Mouse (Mus musculus) neural tube, embryonic 11.5 days (tissue): ENCODE results near the gene Apol9b. TPM values are rescaled to one million over a fixed set of nuclear protein-coding genes. Genes with fewer than 3 reads are reported as not detected.

Experiments
- ATAC-seq: fragments of 200-750 bp; cut with Nextera tagmentation; 2 replicates; pipeline ENCODE4 v1.8.0; 2017; ENCODE audit warnings: moderate number of reproducible peaks, mild to moderate bottlenecking, moderate TSS enrichment, moderate library complexity; ENCODE audit not compliant: insufficient read depth, low FRiP score, low TSS enrichment
- DNase-seq: peaks from one replicate; pipeline ENCODE4 v3.0.0-alpha.2; 2015; ENCODE audit warnings: low spot score
- H3K27ac ChIP-seq: fragments of 300-500 bp; sonication (generic); 2 replicates; pipeline ENCODE4 v1.5.1; 2014; ENCODE audit warnings: low read depth, mild to moderate bottlenecking, low read length
- H3K27me3 ChIP-seq: fragments of 300-500 bp; sonication (generic); 2 replicates; pipeline ENCODE4 v1.6.1; 2014; ENCODE audit warnings: mild to moderate bottlenecking, low read length, mixed read lengths; ENCODE audit not compliant: control insufficient read depth, insufficient read depth
- H3K36me3 ChIP-seq: fragments of 300-500 bp; sonication (generic); 2 replicates; pipeline ENCODE4 v1.6.1; 2014; ENCODE audit warnings: mild to moderate bottlenecking, low read length, moderate library complexity, mixed read lengths; ENCODE audit not compliant: control insufficient read depth, insufficient read depth
- H3K4me1 ChIP-seq: fragments of 300-500 bp; sonication (generic); 2 replicates; pipeline ENCODE4 v1.6.1; 2014; ENCODE audit warnings: low read length, mixed read lengths; ENCODE audit not compliant: control insufficient read depth, insufficient read depth
- H3K4me2 ChIP-seq: fragments of 300-500 bp; sonication (generic); 2 replicates; pipeline ENCODE4 v1.6.1; 2014; ENCODE audit warnings: low read depth, mild to moderate bottlenecking, moderate library complexity
- H3K4me3 ChIP-seq: fragments of 300-500 bp; sonication (generic); 2 replicates; pipeline ENCODE4 v1.5.1; 2014; ENCODE audit warnings: low read depth, low read length
- H3K9ac ChIP-seq: fragments of 300-500 bp; sonication (generic); 2 replicates; pipeline ENCODE4 v1.6.1; 2014; ENCODE audit warnings: mild to moderate bottlenecking, low read length
- H3K9me3 ChIP-seq: fragments of 300-500 bp; sonication (generic); 2 replicates; pipeline ENCODE4 v1.6.1; 2016; ENCODE audit warnings: low read length; ENCODE audit not compliant: control insufficient read depth
- WGBS: fragments of 180-500 bp; shearing (Covaris S2); extraction: QIAGEN DNeasy Blood & Tissue Kit; methylation state at CpG from one replicate; pipeline ENCODE4 v1.1.7; 2014; 5-methylcytosine and 5-hydroxymethylcytosine counted together
- polyA plus RNA-seq: library from polyadenylated mRNA; unstranded; fragments of >200 nt; fragmentation: Nextera tagmentation; extraction: Ambion mirVana; gene quantifications from 2 replicates; pipeline ENCODE4 v1.2.1, GENCODE M21; 2014

The Apol9b gene
- polyA plus RNA-seq, 1 experiment from 2014 or later: not detected

DNA sequence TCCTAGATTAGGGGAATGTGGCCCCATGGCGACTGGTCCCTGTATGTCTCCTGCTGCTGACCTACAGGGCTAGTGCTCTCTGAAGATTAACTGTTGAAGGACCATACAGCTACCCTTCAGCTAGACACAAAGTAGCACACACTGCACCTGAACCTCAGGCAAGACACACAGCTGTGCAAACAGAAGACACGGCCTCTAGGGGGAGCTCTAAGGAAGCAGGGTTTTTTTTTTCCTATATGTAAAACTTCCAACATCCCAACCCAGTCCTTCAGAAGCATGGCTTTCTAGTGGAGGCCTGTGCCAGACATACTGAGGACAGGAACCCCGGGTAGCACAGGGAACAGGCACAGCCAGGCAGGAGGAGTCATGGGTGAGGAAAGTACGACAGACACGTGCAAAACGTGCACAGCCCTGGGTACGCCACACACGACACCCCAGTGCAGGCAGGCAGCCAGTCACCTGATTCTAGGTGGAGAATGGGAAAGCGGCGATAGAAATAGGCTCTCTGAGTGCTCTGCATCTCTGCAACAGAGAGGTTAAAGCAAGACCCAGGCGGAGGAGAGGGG lies 53.7 kb downstream of the Apol9b start:
- Histone ChIP-seq H3K4me1 (no peaks in the 10 kb centered on the region), H3K27ac (no peak overlapping the region), H3K36me3 (peaks cover 16% of the 10 kb centered on the region), H3K4me2 (no peak overlapping the region), H3K9ac (no peak overlapping the region), H3K9me3 (no peaks in the 10 kb centered on the region), H3K27me3 (no peaks in the 10 kb centered on the region), H3K4me3 (no peak overlapping the region)
- ATAC-seq (no peak), DNase-seq (no peak)
- WGBS: 83% methylated on average over 11 of the region's 11 CpGs

- WGBS: 72% methylated on average over 22 of the region's 22 CpGs
- DNase-seq: peak; percentile 20
- H3K27ac ChIP-seq: 0 out of 2 replicates have a peak overlapping the region, but pooled peaks have one; percentile 23
Observed at GRCm38 (mm10) chr15:77784039-77784824, 55.4 kb downstream of the Apol9b start.

GRCm38 (mm10) chr15:77785807-77786206 lies 57.0 kb downstream of the Apol9b start:
- 85% methylated on average over 1 of the region's 1 CpGs for WGBS
- no peaks in the 10 kb centered on the region for H3K4me1 ChIP-seq
- ATAC-seq (no peak), DNase-seq (no peak)
- no peak overlapping the region for H3K27ac ChIP-seq
- no peak overlapping the region for H3K9ac ChIP-seq
- peaks cover 15% of the 10 kb centered on the region for H3K36me3 ChIP-seq
- no peak overlapping the region for H3K4me3 ChIP-seq
- H3K9me3 ChIP-seq: no peaks in the 10 kb centered on the region
- H3K27me3 ChIP-seq: no peaks in the 10 kb centered on the region
- no peak overlapping the region for H3K4me2 ChIP-seq

More at GRCm38 (mm10) chr15:77784039-77784824, 55.4 kb downstream of the Apol9b start:
- H3K4me3 ChIP-seq: no peak overlapping the region
- no peaks in the 10 kb centered on the region for H3K9me3 ChIP-seq
- H3K9ac ChIP-seq: no peak overlapping the region
- H3K36me3 ChIP-seq: peaks cover 16% of the 10 kb centered on the region
- no peaks in the 10 kb centered on the region for H3K27me3 ChIP-seq
- H3K4me2 ChIP-seq: no peak overlapping the region
- H3K4me1 ChIP-seq: no peaks in the 10 kb centered on the region
- no peak for ATAC-seq

Other genes starting within 250 kb of the Apol9b start
- not detected in 2 replicates for gene Apol11a, start 220.8 kb upstream of the Apol9b start, polyA plus RNA-seq
- not detected in 2 replicates for gene Apol7c, start 195.7 kb upstream of the Apol9b start, polyA plus RNA-seq
- not detected in 2 replicates for gene 1700025B11Rik, start 167.1 kb upstream of the Apol9b start, polyA plus RNA-seq
- gene Apol10b, start 132.9 kb upstream of the Apol9b start, polyA plus RNA-seq: not detected in 2 replicates
- gene Gm36245, start 129.8 kb upstream of the Apol9b start, polyA plus RNA-seq: not detected in 2 replicates
- gene Apol11b, start 85.8 kb upstream of the Apol9b start, polyA plus RNA-seq: not detected in 2 replicates
- gene Apol7e, start 30.2 kb upstream of the Apol9b start, polyA plus RNA-seq: not detected in 2 replicates
- 0.08 TPM in 1 of 2 replicates, not detected in the other for gene Apol8, start 28.0 kb downstream of the Apol9b start, polyA plus RNA-seq
- gene Myh9, start 113.1 kb downstream of the Apol9b start, polyA plus RNA-seq: 24.5 and 25.3 TPM in 2 replicates
- gene Txn2, start 200.0 kb downstream of the Apol9b start, polyA plus RNA-seq: 262 and 277 TPM in 2 replicates
- 4.1 and 5.7 TPM in 2 replicates for gene Foxred2, start 227.7 kb downstream of the Apol9b start, polyA plus RNA-seq
- gene Eif3d, start 241.8 kb downstream of the Apol9b start, polyA plus RNA-seq: 233 and 243 TPM in 2 replicates